Mouse (Mus musculus): Measurements from ENCODE around the gene Cast. TPM values are rescaled to one million over a fixed set of nuclear protein-coding genes. Genes with fewer than 3 reads are reported as not detected.

The Cast gene
- polyA plus RNA-seq, 1 experiment from 2014 or later: 24.4 TPM

- 86% methylated on average over 1 of the region's 1 CpGs for WGBS
- no peaks in the 10 kb centered on the region for H3K36me3 ChIP-seq (replicated peaks; ENCODE audit: control insufficient read depth, insufficient read depth, low read depth, low read length)
- no peak overlapping the region for H3K9ac ChIP-seq (replicated peaks; ENCODE audit: low read length)
- H3K4me3 ChIP-seq (ENCODE audit: low read depth, low read length): no peak overlapping the region
- no peaks in the 10 kb centered on the region for H3K27me3 ChIP-seq (ENCODE audit: control insufficient read depth, insufficient read depth, low read length)
- no peak overlapping the region for H3K27ac ChIP-seq (replicated peaks; ENCODE audit: low read depth, low read length)
- DNase-seq (ENCODE audit: low spot score) (no peak), ATAC-seq (replicated peaks; ENCODE audit: insufficient number of reproducible peaks, low FRiP score, low TSS enrichment, low read depth) (no peak)
- no peak overlapping the region for H3K4me2 ChIP-seq (ENCODE audit: low read depth, low read length)
- H3K9me3 ChIP-seq (replicated peaks; ENCODE audit: control insufficient read depth, low read length): no peaks in the 10 kb centered on the region
- no peaks in the 10 kb centered on the region for H3K4me1 ChIP-seq (ENCODE audit: control insufficient read depth, insufficient read depth, low read length)
Observed at GRCm38 (mm10) chr13:74762741-74763140, 45.9 kb downstream of the Cast start.

DNA sequence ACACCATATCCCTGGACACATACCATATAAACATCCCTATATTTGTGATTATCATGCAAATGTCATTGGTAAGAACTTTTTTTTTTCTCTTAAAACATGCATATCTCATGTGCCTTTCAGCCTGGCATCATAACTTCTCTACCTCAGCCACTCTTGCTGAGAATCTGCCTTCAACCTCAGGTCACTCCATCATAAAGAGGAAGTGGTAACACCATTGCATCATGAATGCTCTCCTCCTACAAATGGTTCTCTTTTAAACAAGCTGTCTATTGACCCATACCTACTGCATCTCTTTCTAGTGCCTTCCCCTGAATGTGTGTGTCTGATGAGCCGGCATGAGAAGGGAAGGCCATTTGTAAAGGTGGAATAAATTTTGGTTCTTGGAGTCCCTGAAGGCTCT lies 49.5 kb downstream of the Cast start:
- Histone ChIP-seq H3K9me3 (replicated peaks; ENCODE audit: control insufficient read depth, low read length) (no peaks in the 10 kb centered on the region), H3K4me1 (ENCODE audit: control insufficient read depth, insufficient read depth, low read length) (no peaks in the 10 kb centered on the region), H3K4me2 (ENCODE audit: low read depth, low read length) (no peak overlapping the region), H3K9ac (replicated peaks; ENCODE audit: low read length) (no peak overlapping the region), H3K27ac (replicated peaks; ENCODE audit: low read depth, low read length) (no peak overlapping the region), H3K36me3 (replicated peaks; ENCODE audit: control insufficient read depth, insufficient read depth, low read depth, low read length) (no peaks in the 10 kb centered on the region), H3K27me3 (ENCODE audit: control insufficient read depth, insufficient read depth, low read length) (no peaks in the 10 kb centered on the region), H3K4me3 (ENCODE audit: low read depth, low read length) (no peak overlapping the region)
- DNase-seq (ENCODE audit: low spot score): no peak
- no peak for ATAC-seq (replicated peaks; ENCODE audit: insufficient number of reproducible peaks, low FRiP score, low TSS enrichment, low read depth)
- WGBS: 84% methylated on average over 1 of the region's 1 CpGs

DNA sequence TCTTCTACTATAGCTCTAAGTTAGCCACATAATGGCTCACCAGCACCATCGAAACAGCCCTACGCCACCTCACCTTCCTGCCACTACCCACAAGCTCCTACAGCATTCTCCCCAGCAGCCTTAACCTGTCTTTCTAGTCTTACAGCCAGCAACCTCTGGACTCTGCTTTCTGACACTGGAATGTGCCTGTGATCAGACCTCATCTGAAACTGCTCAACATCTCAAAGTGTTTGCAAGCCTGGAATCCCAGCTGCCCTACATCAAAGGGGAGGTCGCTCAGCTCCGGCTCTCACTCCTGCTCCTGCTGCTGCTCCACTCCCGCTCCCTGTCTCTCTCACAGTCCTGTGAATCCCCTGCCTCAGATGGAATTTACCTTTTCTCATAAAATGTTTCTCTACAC lies 65.4 kb downstream of the Cast start:
- H3K9me3 ChIP-seq (replicated peaks; ENCODE audit: control insufficient read depth, low read length): no peaks in the 10 kb centered on the region
- H3K4me3 ChIP-seq (ENCODE audit: low read depth, low read length): no peak overlapping the region
- H3K27ac ChIP-seq (replicated peaks; ENCODE audit: low read depth, low read length): no peak overlapping the region
- H3K27me3 ChIP-seq (ENCODE audit: control insufficient read depth, insufficient read depth, low read length): no peaks in the 10 kb centered on the region
- H3K4me1 ChIP-seq (ENCODE audit: control insufficient read depth, insufficient read depth, low read length): no peaks in the 10 kb centered on the region
- no peaks in the 10 kb centered on the region for H3K36me3 ChIP-seq (replicated peaks; ENCODE audit: control insufficient read depth, insufficient read depth, low read depth, low read length)
- DNase-seq (ENCODE audit: low spot score) (peak; percentile 35), ATAC-seq (replicated peaks; ENCODE audit: insufficient number of reproducible peaks, low FRiP score, low TSS enrichment, low read depth) (no peak)
- H3K4me2 ChIP-seq (ENCODE audit: low read depth, low read length): no peak overlapping the region
- H3K9ac ChIP-seq (replicated peaks; ENCODE audit: low read length): no peak overlapping the region
- WGBS: 59% methylated on average over 5 of the region's 5 CpGs

GRCm38 (mm10) chr13:74736396-74736795 lies 72.2 kb downstream of the Cast start:
- WGBS: 74% methylated on average over 2 of the region's 2 CpGs
- Histone ChIP-seq H3K4me1 (ENCODE audit: control insufficient read depth, insufficient read depth, low read length) (no peaks in the 10 kb centered on the region), H3K27me3 (ENCODE audit: control insufficient read depth, insufficient read depth, low read length) (no peaks in the 10 kb centered on the region), H3K36me3 (replicated peaks; ENCODE audit: control insufficient read depth, insufficient read depth, low read depth, low read length) (no peaks in the 10 kb centered on the region), H3K9me3 (replicated peaks; ENCODE audit: control insufficient read depth, low read length) (no peaks in the 10 kb centered on the region), H3K9ac (replicated peaks; ENCODE audit: low read length) (no peak overlapping the region), H3K4me2 (ENCODE audit: low read depth, low read length) (no peak overlapping the region), H3K4me3 (ENCODE audit: low read depth, low read length) (no peak overlapping the region), H3K27ac (replicated peaks; ENCODE audit: low read depth, low read length) (no peak overlapping the region)
- ATAC-seq (replicated peaks; ENCODE audit: insufficient number of reproducible peaks, low FRiP score, low TSS enrichment, low read depth) (no peak), DNase-seq (ENCODE audit: low spot score) (no peak)

GRCm38 (mm10) chr13:74735834-74736233 lies 72.8 kb downstream of the Cast start:
- Histone ChIP-seq H3K27me3 (ENCODE audit: control insufficient read depth, insufficient read depth, low read length) (no peaks in the 10 kb centered on the region), H3K4me2 (ENCODE audit: low read depth, low read length) (no peak overlapping the region), H3K36me3 (replicated peaks; ENCODE audit: control insufficient read depth, insufficient read depth, low read depth, low read length) (no peaks in the 10 kb centered on the region), H3K27ac (replicated peaks; ENCODE audit: low read depth, low read length) (no peak overlapping the region), H3K4me1 (ENCODE audit: control insufficient read depth, insufficient read depth, low read length) (no peaks in the 10 kb centered on the region), H3K4me3 (ENCODE audit: low read depth, low read length) (no peak overlapping the region), H3K9ac (replicated peaks; ENCODE audit: low read length) (no peak overlapping the region), H3K9me3 (replicated peaks; ENCODE audit: control insufficient read depth, low read length) (no peaks in the 10 kb centered on the region)
- DNase-seq (ENCODE audit: low spot score): no peak
- ATAC-seq (replicated peaks; ENCODE audit: insufficient number of reproducible peaks, low FRiP score, low TSS enrichment, low read depth): no peak
- 88% methylated on average over 5 of the region's 5 CpGs for WGBS

GRCm38 (mm10) chr13:74733726-74734125 lies 74.9 kb downstream of the Cast start:
- WGBS: 91% methylated on average over 4 of the region's 4 CpGs
- ATAC-seq (replicated peaks; ENCODE audit: insufficient number of reproducible peaks, low FRiP score, low TSS enrichment, low read depth): no peak
- Histone ChIP-seq H3K4me1 (ENCODE audit: control insufficient read depth, insufficient read depth, low read length) (no peaks in the 10 kb centered on the region), H3K27ac (replicated peaks; ENCODE audit: low read depth, low read length) (no peak overlapping the region), H3K9me3 (replicated peaks; ENCODE audit: control insufficient read depth, low read length) (no peaks in the 10 kb centered on the region), H3K9ac (replicated peaks; ENCODE audit: low read length) (no peak overlapping the region), H3K4me3 (ENCODE audit: low read depth, low read length) (no peak overlapping the region), H3K4me2 (ENCODE audit: low read depth, low read length) (no peak overlapping the region), H3K27me3 (ENCODE audit: control insufficient read depth, insufficient read depth, low read length) (no peaks in the 10 kb centered on the region), H3K36me3 (replicated peaks; ENCODE audit: control insufficient read depth, insufficient read depth, low read depth, low read length) (peaks cover 2% of the 10 kb centered on the region; the same call in 1 of the 2 replicates)
- no peak for DNase-seq (ENCODE audit: low spot score)

DNA sequence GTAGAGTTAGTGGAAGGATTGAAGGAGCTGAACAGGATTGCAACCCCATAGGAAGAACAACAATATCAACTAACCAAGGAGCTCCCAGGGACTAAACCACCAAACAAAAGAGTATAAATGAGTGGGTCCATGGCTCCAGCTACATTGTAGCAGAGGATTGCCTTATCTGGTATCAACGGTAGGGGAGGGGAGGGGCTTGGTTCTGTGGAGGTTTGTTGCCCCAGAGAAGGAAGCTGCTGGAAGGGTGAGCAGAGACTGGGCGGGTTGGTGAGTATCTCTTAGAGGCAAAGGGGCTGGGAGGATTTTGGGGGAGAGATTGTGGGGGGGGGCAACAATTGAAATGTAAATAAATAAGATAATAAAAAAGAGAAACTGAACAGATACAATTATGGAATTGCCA lies 89.6 kb downstream of the Cast start:
- H3K27me3 ChIP-seq (ENCODE audit: control insufficient read depth, insufficient read depth, low read length): no peaks in the 10 kb centered on the region
- no peak for DNase-seq (ENCODE audit: low spot score)
- no peak overlapping the region for H3K27ac ChIP-seq (replicated peaks; ENCODE audit: low read depth, low read length)
- H3K9me3 ChIP-seq (replicated peaks; ENCODE audit: control insufficient read depth, low read length): no peaks in the 10 kb centered on the region
- ATAC-seq (replicated peaks; ENCODE audit: insufficient number of reproducible peaks, low FRiP score, low TSS enrichment, low read depth): no peak
- H3K9ac ChIP-seq (replicated peaks; ENCODE audit: low read length): no peak overlapping the region
- H3K4me3 ChIP-seq (ENCODE audit: low read depth, low read length): no peak overlapping the region
- WGBS: 84% methylated on average over 2 of the region's 2 CpGs
- H3K36me3 ChIP-seq (replicated peaks; ENCODE audit: control insufficient read depth, insufficient read depth, low read depth, low read length): no peaks in the 10 kb centered on the region
- H3K4me2 ChIP-seq (ENCODE audit: low read depth, low read length): no peak overlapping the region
- no peaks in the 10 kb centered on the region for H3K4me1 ChIP-seq (ENCODE audit: control insufficient read depth, insufficient read depth, low read length)

- WGBS: 54% methylated on average over 3 of the region's 3 CpGs
- Histone ChIP-seq H3K9ac (replicated peaks; ENCODE audit: low read length) (no peak overlapping the region), H3K27ac (replicated peaks; ENCODE audit: low read depth, low read length) (no peak overlapping the region), H3K4me1 (ENCODE audit: control insufficient read depth, insufficient read depth, low read length) (no peaks in the 10 kb centered on the region), H3K4me2 (ENCODE audit: low read depth, low read length) (no peak overlapping the region), H3K4me3 (ENCODE audit: low read depth, low read length) (no peak overlapping the region), H3K27me3 (ENCODE audit: control insufficient read depth, insufficient read depth, low read length) (no peaks in the 10 kb centered on the region), H3K9me3 (replicated peaks; ENCODE audit: control insufficient read depth, low read length) (no peaks in the 10 kb centered on the region), H3K36me3 (replicated peaks; ENCODE audit: control insufficient read depth, insufficient read depth, low read depth, low read length) (no peaks in the 10 kb centered on the region)
- ATAC-seq (replicated peaks; ENCODE audit: insufficient number of reproducible peaks, low FRiP score, low TSS enrichment, low read depth) (no peak), DNase-seq (ENCODE audit: low spot score) (no peak)
Observed at GRCm38 (mm10) chr13:74696225-74696624, 112.4 kb downstream of the Cast start.

Data from embryonic facial prominence, embryonic 11.5 days (tissue).